Mouse (Mus musculus) cortical plate, adult 2 months (tissue): ENCODE measurements around the gene Fbxo27.

Experiments used
- CTCF ChIP-seq: fragments of 200-500 bp; IDR thresholded peaks from 2 replicates; pipeline ENCODE4 v1.5.1; 2011; ENCODE audit warnings: mild to moderate bottlenecking, control low read depth, low read length; ENCODE audit not compliant: insufficient read depth; ENCODE audit errors: extremely low read depth
- POLR2A ChIP-seq: fragments of 200-500 bp; IDR thresholded peaks from 2 replicates; pipeline ENCODE4 v1.6.1; 2011; ENCODE audit warnings: mild to moderate bottlenecking, low read length, control low read depth; ENCODE audit not compliant: insufficient read depth; ENCODE audit errors: extremely low read depth

DNA sequence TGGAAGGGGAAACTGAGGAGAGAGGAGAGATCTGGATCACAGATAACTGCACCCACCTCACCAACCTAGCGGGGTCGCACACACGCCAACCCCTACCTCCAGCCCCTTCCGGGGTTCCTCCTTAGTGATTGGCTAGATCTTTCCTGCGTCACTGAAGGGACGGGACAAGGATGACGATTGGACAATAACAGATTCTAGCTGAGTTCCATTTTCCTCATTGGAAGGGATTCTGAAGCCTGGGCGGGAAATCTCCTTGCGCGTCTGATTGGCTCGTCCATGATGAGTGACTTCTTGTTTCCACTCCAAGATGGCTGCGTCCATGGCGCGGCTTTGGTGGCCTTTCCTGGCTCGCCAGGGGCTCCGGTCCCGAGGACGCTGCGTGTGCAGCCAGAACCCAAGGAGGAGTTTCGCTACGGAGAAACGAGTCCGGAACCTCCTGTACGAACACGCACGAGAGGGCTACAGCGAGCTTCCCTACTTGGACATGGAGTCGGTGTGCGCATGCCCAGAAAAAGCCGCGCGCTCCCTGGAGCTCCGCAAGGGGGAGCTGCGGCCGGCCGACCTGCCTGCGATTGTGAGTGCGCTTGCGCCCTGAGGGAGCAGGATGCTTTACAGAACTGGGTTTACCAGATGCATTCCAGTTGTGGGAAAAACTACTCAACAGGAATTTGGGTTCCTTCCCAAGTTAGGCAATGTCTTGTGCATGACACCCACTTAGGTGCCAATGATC lies 49.2 kb downstream of the Fbxo27 start, which contains the start of the genes Mrps12 and Sars2:
- TF ChIP-seq POLR2A (peak; percentile 97), CTCF (peak; percentile 59)
